11 mouse cellular contexts compared by ENCODE assay signal in the genomic region with DNA sequence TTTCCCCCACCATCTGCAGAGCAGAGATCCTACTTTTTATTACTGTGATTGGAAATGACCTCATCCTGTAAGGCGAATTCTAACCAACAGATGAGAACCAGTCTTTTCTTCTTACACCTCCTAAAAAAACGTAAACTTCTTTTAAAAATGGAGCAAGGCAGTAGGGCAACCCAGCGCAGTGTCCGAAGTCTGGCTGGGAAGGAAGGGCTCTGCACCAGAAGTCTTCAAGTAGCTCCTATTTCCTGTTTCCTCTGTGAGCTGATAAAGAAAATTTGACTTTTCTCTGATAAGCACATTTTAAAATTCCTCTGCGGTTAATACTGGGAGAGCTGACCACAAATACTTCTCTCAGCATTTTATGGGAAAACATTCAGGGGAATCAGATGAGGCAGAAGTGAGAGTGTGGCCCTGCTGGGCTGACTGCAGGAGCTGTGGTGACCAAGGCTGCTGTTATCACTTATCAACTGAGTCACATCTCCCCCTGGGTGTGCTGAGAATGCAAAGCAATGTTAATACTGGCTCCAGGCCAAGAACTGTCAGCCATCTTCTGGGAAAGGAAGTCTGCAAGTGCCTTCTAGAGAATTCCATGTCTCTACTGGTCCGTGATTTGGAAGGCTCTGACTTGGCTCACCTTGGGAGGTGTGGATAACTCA. TPM values are rescaled to one million over a fixed set of nuclear protein-coding genes. Genes with fewer than 3 reads are reported as not detected.
DNase-seq lines count a peak whose midpoint lies in the region; ATAC-seq lines count a peak whose summit lies in the region.
"Had no signal": no experiment of that assay in that cellular context is flagged by ENCODE, and none has a peak within 500 bp of the region (broad histone marks: within the 10 kb centered on the region; RNA-seq: fewer than 3 reads in every experiment).

No protein-coding gene starts in this region.

- peak overlapping the region; percentile 39; the same call in 1 of the 2 replicates for H3K27ac ChIP-seq in lung, embryonic 15.5 days
- H3K27ac ChIP-seq in forebrain, embryonic 12.5 days = no peak overlapping the region
- H3K27ac ChIP-seq: hindbrain, embryonic 15.5 days; midbrain, embryonic 12.5 days had no signal

- H3K27me3 ChIP-seq in lung, embryonic 15.5 days = no peaks in the 10 kb centered on the region
- H3K27me3 ChIP-seq in forebrain, embryonic 12.5 days = no peaks in the 10 kb centered on the region
- H3K27me3 ChIP-seq: hindbrain, embryonic 15.5 days; midbrain, embryonic 12.5 days had no signal

- H3K36me3 ChIP-seq in lung, embryonic 15.5 days = no peaks in the 10 kb centered on the region
- no peaks in the 10 kb centered on the region for H3K36me3 ChIP-seq in forebrain, embryonic 12.5 days (replicated peaks)
- H3K36me3 ChIP-seq: hindbrain, embryonic 15.5 days; midbrain, embryonic 12.5 days had no signal

- H3K4me3 ChIP-seq in lung, embryonic 15.5 days = no peak overlapping the region
- H3K4me3 ChIP-seq in forebrain, embryonic 12.5 days (replicated peaks) = no peak overlapping the region
- H3K4me3 ChIP-seq: hindbrain, embryonic 15.5 days; midbrain, embryonic 12.5 days had no signal

- WGBS in lung, embryonic 15.5 days = 12% methylated on average over 6 of the region's 6 CpGs
- WGBS in forebrain, embryonic 12.5 days = 82% methylated on average over 6 of the region's 6 CpGs

- ATAC-seq in lung, embryonic 15.5 days (ENCODE audit: borderline replicate concordance, extremely low read depth, low FRiP score, low TSS enrichment) = no peak
- no peak for ATAC-seq in forebrain, embryonic 12.5 days (ENCODE audit: low FRiP score)

- H3K4me2 ChIP-seq in lung, embryonic 15.5 days = no peak overlapping the region
- no peak overlapping the region for H3K4me2 ChIP-seq in forebrain, embryonic 12.5 days
- H3K4me2 ChIP-seq: hindbrain, embryonic 15.5 days; midbrain, embryonic 12.5 days had no signal

- no peaks in the 10 kb centered on the region for H3K9me3 ChIP-seq in lung, embryonic 15.5 days
- H3K9me3 ChIP-seq in forebrain, embryonic 12.5 days = no peaks in the 10 kb centered on the region
- H3K9me3 ChIP-seq: hindbrain, embryonic 15.5 days; midbrain, embryonic 12.5 days had no signal

- H3K9ac ChIP-seq in lung, embryonic 15.5 days = no peak overlapping the region
- no peak overlapping the region for H3K9ac ChIP-seq in forebrain, embryonic 12.5 days
- H3K9ac ChIP-seq: hindbrain, embryonic 15.5 days; midbrain, embryonic 12.5 days had no signal

- DNase-seq in embryo, embryonic 10 days (ENCODE audit: low spot score) = peak; percentile 11
- DNase-seq in embryo, embryonic 9.5 days (ENCODE audit: extremely low spot score) = no peak
- peak; percentile 33 for DNase-seq in adipocyte (ENCODE audit: low spot score)
- peak; percentile 52 for DNase-seq in heart, postnatal 4 days
- DNase-seq in left cerebral cortex, postnatal 25 days (ENCODE audit: low spot score in 2 of 2) = no peak
- DNase-seq in thymus, postnatal 4 days = no peak
- DNase-seq: spleen, adult 18-20 months had no signal

- intact Hi-C loops in left cerebral cortex, postnatal 25 days (cut with DNase I) = no loop called here

- peaks cover 47% of the 10 kb centered on the region for H3K4me1 ChIP-seq in lung, embryonic 15.5 days
- no peaks in the 10 kb centered on the region for H3K4me1 ChIP-seq in forebrain, embryonic 12.5 days
- H3K4me1 ChIP-seq: hindbrain, embryonic 15.5 days; midbrain, embryonic 12.5 days had no signal

RNA-seq across cellular contexts. Expression of a gene that starts 55.8 kb away (rescaled TPM):
- 10 to 100 TPM in 1 of 2 experiments, 1 to 10 TPM in 1; 9.2 to 10.6 TPM for total RNA-seq in heart, postnatal 4 days (2021)
- polyA plus RNA-seq in lung, embryonic 15.5 days (2015; fragmentation: Nextera tagmentation; extraction: Ambion mirVana) = 17.7 and 23.2 TPM in 2 replicates
- total RNA-seq in left cerebral cortex, postnatal 25 days (2021) = 1 to 10 TPM; 3.8 to 6.0 TPM
- polyA plus RNA-seq in forebrain, embryonic 12.5 days (2016; fragmentation: Nextera tagmentation; extraction: Ambion mirVana) = 1.8 and 2.1 TPM in 2 replicates

Comparison
In these comparisons a context has a peak if more than half of its experiments do, and no peak if none do; other contexts are left out.
1. DNase-seq: peak in embryo, embryonic 10 days (single experiment), adipocyte (single experiment) and heart, postnatal 4 days (single experiment); none in embryo, embryonic 9.5 days (single experiment), left cerebral cortex, postnatal 25 days (0 of 2) and thymus, postnatal 4 days (single experiment).